Mouse (Mus musculus) lung, embryonic 14.5 days (tissue): ENCODE results near the gene Spg20. TPM values are rescaled to one million over a fixed set of nuclear protein-coding genes. Genes with fewer than 3 reads are reported as not detected.

Experiments used
- ATAC-seq: fragments of 200-750 bp; cut with Nextera tagmentation; 2 replicates; pipeline ENCODE4 v1.8.0; 2017; ENCODE audit warnings: mild to moderate bottlenecking, moderate TSS enrichment, moderate library complexity; ENCODE audit not compliant: insufficient read depth
- DNase-seq: peaks from one replicate; pipeline ENCODE4 v3.0.0-alpha.2; 2015
- H3K27ac ChIP-seq: fragments of 300-500 bp; sonication (generic); 2 replicates; pipeline ENCODE4 v1.5.1; 2014; ENCODE audit warnings: low read depth, mild to moderate bottlenecking, moderate library complexity
- H3K27me3 ChIP-seq: fragments of 300-500 bp; sonication (generic); 2 replicates; pipeline ENCODE4 v1.6.1; 2014; ENCODE audit warnings: low read length, control low read depth; ENCODE audit not compliant: insufficient read depth
- H3K36me3 ChIP-seq: fragments of 300-500 bp; sonication (generic); 2 replicates; pipeline ENCODE4 v1.6.1; 2014; ENCODE audit warnings: control low read depth; ENCODE audit not compliant: insufficient read depth
- H3K4me1 ChIP-seq: fragments of 300-500 bp; sonication (generic); 2 replicates; pipeline ENCODE4 v1.6.1; 2014; ENCODE audit warnings: antibody characterized with exemption, control low read depth; ENCODE audit not compliant: insufficient read depth
- H3K4me2 ChIP-seq: fragments of 300-500 bp; sonication (generic); 2 replicates; pipeline ENCODE4 v1.6.1; 2014; ENCODE audit warnings: mild to moderate bottlenecking
- H3K4me3 ChIP-seq: fragments of 300-500 bp; sonication (generic); 2 replicates; pipeline ENCODE4 v1.5.1; 2014; ENCODE audit warnings: low read depth, low read length
- H3K9ac ChIP-seq: fragments of 300-500 bp; sonication (generic); 2 replicates; pipeline ENCODE4 v1.6.1; 2014
- H3K9me3 ChIP-seq: fragments of 300-500 bp; sonication (generic); 2 replicates; pipeline ENCODE4 v1.6.1; 2016; ENCODE audit warnings: low read depth, low read length, control low read depth
- CTCF ChIP-seq: IDR thresholded peaks from 2 replicates; pipeline ENCODE4 v1.5.1; 2016; ENCODE audit warnings: antibody characterized with exemption, low read depth
- whole genome bisulfite sequencing: fragments of 180-500 bp; shearing (Covaris S2); extraction: QIAGEN DNeasy Blood & Tissue Kit; methylation state at CpG from one replicate; pipeline ENCODE4 v1.1.7; 2014; 5-methylcytosine and 5-hydroxymethylcytosine counted together
- polyA plus RNA-seq: library from polyadenylated mRNA; unstranded; fragments of >200 nt; fragmentation: Nextera tagmentation; extraction: Ambion mirVana; gene quantifications from 2 replicates; pipeline ENCODE4 v1.2.1, GENCODE M21; 2014

The Spg20 gene
- polyA plus RNA-seq, 1 experiment from 2014 or later = 45.9 TPM

- WGBS = 22% methylated on average over 16 of the region's 16 CpGs
- H3K27me3 ChIP-seq = no peaks in the 10 kb centered on the region
- ATAC-seq (peak; percentile 35; the same call in 1 of the 2 replicates), DNase-seq (peak; percentile 67)
- H3K4me3 ChIP-seq = peak overlapping the region; percentile 88
- 0 out of 2 replicates have a peak, but pooled peaks cover 7% of the 10 kb centered on the region for H3K4me1 ChIP-seq
- H3K9me3 ChIP-seq = no peaks in the 10 kb centered on the region
- no peak for TF ChIP-seq CTCF
- H3K4me2 ChIP-seq = peak overlapping the region; percentile 77
- peak overlapping the region; percentile 97 for H3K9ac ChIP-seq
- H3K36me3 ChIP-seq = peaks cover 13% of the 10 kb centered on the region
- peak overlapping the region; percentile 91 for H3K27ac ChIP-seq
These were observed 955 bp downstream of the Spg20 start for GRCm38 (mm10) chr3:55112710-55113415.

GRCm38 (mm10) chr3:55114313-55115065 lies 2.6 kb downstream of the Spg20 start:
- no peak overlapping the region for H3K27ac ChIP-seq
- H3K4me2 ChIP-seq = no peak overlapping the region
- ATAC-seq (no peak), DNase-seq (peak; percentile 17)
- no peaks in the 10 kb centered on the region for H3K9me3 ChIP-seq
- H3K4me1 ChIP-seq = 0 out of 2 replicates have a peak, but pooled peaks cover 7% of the 10 kb centered on the region
- H3K4me3 ChIP-seq = no peak overlapping the region
- H3K27me3 ChIP-seq = no peaks in the 10 kb centered on the region
- 45% methylated on average over 7 of the region's 7 CpGs for WGBS
- no peak for TF ChIP-seq CTCF
- H3K9ac ChIP-seq = no peak overlapping the region
- H3K36me3 ChIP-seq = peaks cover 29% of the 10 kb centered on the region

GRCm38 (mm10) chr3:55115071-55115470 lies 3.2 kb downstream of the Spg20 start:
- ATAC-seq (no peak), DNase-seq (no peak)
- WGBS = 46% methylated on average over 1 of the region's 1 CpGs
- Histone ChIP-seq H3K9ac (no peak overlapping the region), H3K36me3 (peaks cover 32% of the 10 kb centered on the region), H3K4me1 (0 out of 2 replicates have a peak, but pooled peaks cover 7% of the 10 kb centered on the region), H3K4me3 (no peak overlapping the region), H3K4me2 (no peak overlapping the region), H3K27me3 (no peaks in the 10 kb centered on the region), H3K9me3 (no peaks in the 10 kb centered on the region), H3K27ac (no peak overlapping the region)
- TF ChIP-seq CTCF = no peak

GRCm38 (mm10) chr3:55115989-55116388 lies 4.1 kb downstream of the Spg20 start:
- DNase-seq (no peak), ATAC-seq (no peak)
- no peak overlapping the region for H3K4me2 ChIP-seq
- 0 out of 2 replicates have a peak, but pooled peaks cover 7% of the 10 kb centered on the region for H3K4me1 ChIP-seq
- no peak overlapping the region for H3K27ac ChIP-seq
- no peaks in the 10 kb centered on the region for H3K27me3 ChIP-seq
- H3K9me3 ChIP-seq = no peaks in the 10 kb centered on the region
- H3K36me3 ChIP-seq = peaks cover 40% of the 10 kb centered on the region
- no peak overlapping the region for H3K4me3 ChIP-seq
- TF ChIP-seq CTCF = no peak
- WGBS = 82% methylated on average over 8 of the region's 8 CpGs
- H3K9ac ChIP-seq = no peak overlapping the region

- Histone ChIP-seq H3K4me1 (0 out of 2 replicates have a peak, but pooled peaks cover 4% of the 10 kb centered on the region), H3K9me3 (no peaks in the 10 kb centered on the region), H3K36me3 (peaks cover 71% of the 10 kb centered on the region), H3K27ac (no peak overlapping the region), H3K4me2 (no peak overlapping the region), H3K9ac (no peak overlapping the region), H3K4me3 (no peak overlapping the region), H3K27me3 (no peaks in the 10 kb centered on the region)
- DNase-seq (no peak), ATAC-seq (no peak)
- TF ChIP-seq CTCF = no peak
- 79% methylated on average over 6 of the region's 6 CpGs for WGBS
These were observed 7.5 kb downstream of the Spg20 start for GRCm38 (mm10) chr3:55119275-55119898.

- ATAC-seq (no peak), DNase-seq (no peak)
- TF ChIP-seq CTCF = no peak
- no peak overlapping the region for H3K27ac ChIP-seq
- no peaks in the 10 kb centered on the region for H3K27me3 ChIP-seq
- no peak overlapping the region for H3K4me3 ChIP-seq
- H3K9me3 ChIP-seq = no peaks in the 10 kb centered on the region
- H3K4me2 ChIP-seq = no peak overlapping the region
- WGBS = 83% methylated on average over 3 of the region's 3 CpGs
- H3K9ac ChIP-seq = no peak overlapping the region
- no peaks in the 10 kb centered on the region for H3K4me1 ChIP-seq
- H3K36me3 ChIP-seq = peaks cover 91% of the 10 kb centered on the region
These were observed 10.5 kb downstream of the Spg20 start for GRCm38 (mm10) chr3:55122336-55122870.
